ENCODE assay signal across 26 mouse cellular contexts in the genomic region with DNA sequence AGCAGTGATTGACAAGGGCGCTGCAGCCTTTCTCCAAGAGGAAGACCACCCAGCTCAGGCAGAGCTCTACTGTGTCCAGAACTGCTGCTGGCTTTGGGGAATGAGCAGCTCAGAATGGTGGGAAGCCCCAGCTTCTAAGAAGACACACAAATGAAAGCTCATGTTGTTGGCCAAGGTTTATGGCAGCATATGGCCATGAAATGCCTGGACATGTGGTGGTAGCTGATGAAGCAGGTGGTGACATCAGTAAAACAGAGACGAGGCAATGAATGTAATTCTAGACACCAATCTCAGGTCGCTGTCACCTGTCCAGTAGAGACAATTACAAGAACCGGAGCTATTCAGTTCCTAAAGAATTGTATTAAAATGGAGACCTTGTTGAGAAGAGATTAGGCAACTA. TPM values are rescaled to one million over a fixed set of nuclear protein-coding genes. Genes with fewer than 3 reads are reported as not detected.
DNase-seq lines count a peak whose midpoint lies in the region; ATAC-seq and TF ChIP-seq lines count a peak whose summit lies in the region.
"Had no signal": no experiment of that assay in that cellular context is flagged by ENCODE, and none has a peak within 500 bp of the region (broad histone marks: within the 10 kb centered on the region; RNA-seq: fewer than 3 reads in every experiment).

No protein-coding gene starts in this region.

- H3K27me3 ChIP-seq in hindbrain, postnatal 0 days (ENCODE audit: insufficient read depth, low read length) = no peaks in the 10 kb centered on the region
- no peaks in the 10 kb centered on the region for H3K27me3 ChIP-seq in hindbrain, embryonic 10.5 days (ENCODE audit: insufficient read depth, poor library complexity, severe bottlenecking)
- H3K27me3 ChIP-seq: embryonic facial prominence, embryonic 13.5 days; heart, embryonic 15.5 days; limb, embryonic 12.5 days; liver, embryonic 12.5 days; megakaryocyte, embryonic 14.5 days; stomach, embryonic 15.5 days had no signal

- peak; percentile 25 for DNase-seq in hindbrain, postnatal 0 days (ENCODE audit: low spot score)
- no peak for DNase-seq in hindbrain, embryonic 10.5 days (ENCODE audit: low spot score)
- peak; percentile 99 for DNase-seq in brain, adult 2 months (ENCODE audit: low read depth, low spot score)
- DNase-seq in cerebellum, adult 11 months = peak; percentile 89
- peak; percentile 84 to 86 for DNase-seq in cerebellum, postnatal 10 days
- DNase-seq in T-cell, adult 2 months (ENCODE audit: low spot score) = no peak
- no peak for DNase-seq in gastrocnemius, postnatal 4 days (ENCODE audit: low spot score in 2 of 2)
- DNase-seq: adrenal gland, postnatal 10 days; gastrocnemius, postnatal 10 days; heart, adult 2 months; heart, postnatal 4 days; kidney, adult 18-20 months; lung, adult 2 months had no signal

- TF ChIP-seq CTCF in hindbrain, postnatal 0 days (IDR thresholded peaks at IDR 0.05; ENCODE audit: low read depth) = no peak

- H3K9ac ChIP-seq in hindbrain, postnatal 0 days (replicated peaks; ENCODE audit: low read length) = no peak overlapping the region
- H3K9ac ChIP-seq: embryonic facial prominence, embryonic 13.5 days; heart, embryonic 15.5 days; limb, embryonic 12.5 days; liver, embryonic 12.5 days; stomach, embryonic 15.5 days had no signal

- no peak overlapping the region for H3K4me3 ChIP-seq in hindbrain, postnatal 0 days (ENCODE audit: low read length)
- H3K4me3 ChIP-seq in hindbrain, embryonic 10.5 days = no peak overlapping the region
- H3K4me3 ChIP-seq: embryonic facial prominence, embryonic 13.5 days; heart, adult 2 months; heart, embryonic 15.5 days; limb, embryonic 12.5 days; liver, embryonic 12.5 days; megakaryocyte, embryonic 14.5 days; stomach, embryonic 15.5 days had no signal

- 79% methylated on average over 4 of the region's 4 CpGs for WGBS in hindbrain, postnatal 0 days
- WGBS in hindbrain, embryonic 10.5 days = 92% methylated on average over 4 of the region's 4 CpGs

- H3K9me3 ChIP-seq in hindbrain, postnatal 0 days (ENCODE audit: low read length) = no peaks in the 10 kb centered on the region
- no peaks in the 10 kb centered on the region for H3K9me3 ChIP-seq in hindbrain, embryonic 10.5 days
- H3K9me3 ChIP-seq: embryonic facial prominence, embryonic 13.5 days; heart, embryonic 15.5 days; limb, embryonic 12.5 days; liver, embryonic 12.5 days; megakaryocyte, embryonic 14.5 days; stomach, embryonic 15.5 days had no signal

- no peak overlapping the region for H3K4me2 ChIP-seq in hindbrain, postnatal 0 days (ENCODE audit: low read depth, low read length)
- H3K4me2 ChIP-seq: embryonic facial prominence, embryonic 13.5 days; heart, embryonic 15.5 days; limb, embryonic 12.5 days; liver, embryonic 12.5 days; stomach, embryonic 15.5 days had no signal

- H3K36me3 ChIP-seq in hindbrain, postnatal 0 days (ENCODE audit: insufficient read depth, low read length) = peaks cover 20% of the 10 kb centered on the region; the same call in 1 of the 2 replicates
- peaks cover 85% of the 10 kb centered on the region for H3K36me3 ChIP-seq in hindbrain, embryonic 10.5 days

- no peak overlapping the region for H3K27ac ChIP-seq in hindbrain, postnatal 0 days
- no peak overlapping the region for H3K27ac ChIP-seq in hindbrain, embryonic 10.5 days
- H3K27ac ChIP-seq: embryonic facial prominence, embryonic 13.5 days; heart, adult 2 months; heart, embryonic 15.5 days; kidney, postnatal 0 days; limb, embryonic 12.5 days; liver, embryonic 12.5 days; stomach, embryonic 15.5 days had no signal

- ATAC-seq in hindbrain, postnatal 0 days = no peak
- ATAC-seq: hindbrain, embryonic 16.5 days; liver, embryonic 12.5 days had no signal

- peaks cover 10% of the 10 kb centered on the region for H3K4me1 ChIP-seq in hindbrain, postnatal 0 days (ENCODE audit: insufficient read depth, low read length)
- no peaks in the 10 kb centered on the region for H3K4me1 ChIP-seq in hindbrain, embryonic 10.5 days (replicated peaks)
- H3K4me1 ChIP-seq: embryonic facial prominence, embryonic 13.5 days; limb, embryonic 12.5 days; liver, embryonic 12.5 days; megakaryocyte, embryonic 14.5 days; stomach, embryonic 15.5 days had no signal

RNA-seq across cellular contexts. Expression of gene Npff, which starts 20.1 kb away (rescaled TPM):
- total RNA-seq in hindbrain, postnatal 0 days (2014; rRNA removed) = 4.6 and 13.9 TPM in 2 replicates
- 3.1 and 5.4 TPM in 2 replicates for polyA plus RNA-seq in hindbrain, postnatal 0 days (2015; fragmentation: Nextera tagmentation; extraction: Ambion mirVana)
- 1.5 and 2.4 TPM in 2 replicates for polyA plus RNA-seq in hindbrain, embryonic 10.5 days (2016; fragmentation: Nextera tagmentation; extraction: Ambion mirVana)
- 1 to 10 TPM; 3.4 to 4.9 TPM for total RNA-seq in gastrocnemius, postnatal 4 days (2021)

RNA-seq across cellular contexts. Expression of gene Tarbp2, which starts 26.8 kb away (rescaled TPM):
- 69.9 and 91.1 TPM in 2 replicates for total RNA-seq in hindbrain, postnatal 0 days (2014; rRNA removed)
- polyA plus RNA-seq in hindbrain, postnatal 0 days (2015; fragmentation: Nextera tagmentation; extraction: Ambion mirVana) = 97.2 and 99.5 TPM in 2 replicates
- polyA plus RNA-seq in hindbrain, embryonic 10.5 days (2016; fragmentation: Nextera tagmentation; extraction: Ambion mirVana) = 132 and 135 TPM in 2 replicates
- total RNA-seq in gastrocnemius, postnatal 4 days (2021) = 10 to 100 TPM; 54.7 to 56.9 TPM

RNA-seq across cellular contexts. Expression of gene Map3k12, which starts 27.9 kb away (rescaled TPM):
- 68.2 and 86.1 TPM in 2 replicates for total RNA-seq in hindbrain, postnatal 0 days (2014; rRNA removed)
- 41.2 and 42.0 TPM in 2 replicates for polyA plus RNA-seq in hindbrain, postnatal 0 days (2015; fragmentation: Nextera tagmentation; extraction: Ambion mirVana)
- 27.1 and 35.2 TPM in 2 replicates for polyA plus RNA-seq in hindbrain, embryonic 10.5 days (2016; fragmentation: Nextera tagmentation; extraction: Ambion mirVana)
- 1 to 10 TPM; 6.1 to 6.3 TPM for total RNA-seq in gastrocnemius, postnatal 4 days (2021)

RNA-seq across cellular contexts. Expression of gene Gm10337, which starts 41.3 kb away (rescaled TPM):
- total RNA-seq in hindbrain, postnatal 0 days (2014; rRNA removed) = not detected in 2 replicates
- polyA plus RNA-seq in hindbrain, postnatal 0 days (2015; fragmentation: Nextera tagmentation; extraction: Ambion mirVana) = 2.7 and 7.3 TPM in 2 replicates
- polyA plus RNA-seq in hindbrain, embryonic 10.5 days (2016; fragmentation: Nextera tagmentation; extraction: Ambion mirVana) = 3.9 and 11.3 TPM in 2 replicates
- 1 to 10 TPM in 1 of 2 experiments, not detected in 1; 7.6 TPM for total RNA-seq in gastrocnemius, postnatal 4 days (2021)
- total RNA-seq: gastrocnemius, postnatal 10 days; heart, adult 2 months; layer of hippocampus, adult 8-10 months; left cerebral cortex, adult 8-10 months had no signal
- polyA plus RNA-seq: C2C12; cortical plate, adult 2 months; heart, adult 2 months; limb, embryonic 12.5 days; liver, embryonic 12.5 days; lung, adult 2 months; thymus, postnatal 0 days had no signal

Comparison
In these comparisons a context has a peak if more than half of its experiments do, and no peak if none do; other contexts are left out.
1. DNase-seq: peak in hindbrain, postnatal 0 days (single experiment), brain, adult 2 months (single experiment), cerebellum, adult 11 months (single experiment) and cerebellum, postnatal 10 days (2 of 2); none in hindbrain, embryonic 10.5 days (single experiment), T-cell, adult 2 months (single experiment) and gastrocnemius, postnatal 4 days (0 of 2).